Mouse (Mus musculus) myocyte (in vitro differentiated cells): ENCODE data around the gene Iqschfp.

Source experiments
- MYOG ChIP-seq, 3 experiments: IDR thresholded peaks; one replicate each; pipeline ENCODE4 v1.6.1; 2011; ENCODE audit warnings: control low read depth in 2 of 3, low read depth in 2 of 3, mild to moderate bottlenecking in 2 of 3; ENCODE audit not compliant: insufficient read length in 2 of 3, control insufficient read depth in 1 of 3, insufficient read depth in 1 of 3
- POLR2A ChIP-seq: IDR thresholded peaks from one replicate; pipeline ENCODE4 v1.6.1; 2011; ENCODE audit warnings: low read depth, mild to moderate bottlenecking, control low read depth, moderate library complexity; ENCODE audit not compliant: insufficient read length
- USF1 ChIP-seq: IDR thresholded peaks from one replicate; pipeline ENCODE4 v1.6.1; 2011; ENCODE audit warnings: low read depth, mild to moderate bottlenecking, control low read depth, moderate library complexity

DNA sequence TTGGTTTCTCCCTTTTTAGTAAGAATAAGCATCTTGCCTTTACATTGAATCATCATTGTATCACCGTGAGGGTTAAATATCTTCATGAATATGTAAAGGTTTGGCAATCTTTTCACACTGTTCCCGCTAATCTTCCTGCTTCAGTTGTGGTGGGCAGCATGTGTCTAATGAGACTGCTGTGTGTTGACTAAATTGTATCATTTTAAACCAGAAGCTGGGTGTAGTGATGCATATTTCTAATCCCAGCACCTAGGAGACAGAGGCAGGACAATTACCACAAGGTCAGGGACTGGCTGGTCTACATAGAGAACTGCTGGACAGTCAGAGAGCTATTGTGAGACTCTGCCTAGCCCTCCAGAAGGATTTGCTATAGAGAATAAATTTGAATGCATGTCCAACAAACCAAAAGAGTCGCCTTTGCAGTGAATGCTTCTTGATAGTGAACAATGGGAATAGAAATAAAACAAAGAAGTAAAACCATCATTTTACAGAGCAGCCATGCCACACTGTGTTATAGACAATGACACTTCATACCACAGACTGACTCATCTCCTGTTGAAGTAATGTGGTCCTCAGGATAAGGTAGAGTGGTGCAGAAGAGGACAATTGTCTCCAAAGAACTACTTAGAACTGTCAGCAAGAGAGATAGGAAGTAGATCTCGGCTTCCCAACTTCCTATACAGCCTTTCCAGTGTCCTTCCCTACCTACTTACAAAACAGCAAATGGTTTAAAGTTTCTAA, 310.3 kb downstream of the Iqschfp start:
- TF ChIP-seq POLR2A (no peak), USF1 (no peak), MYOG (IDR thresholded peaks at IDR 0.05; ENCODE audit: control insufficient read depth in 1 of 3, insufficient read depth in 1 of 3, insufficient read length in 2 of 3, low read depth in 2 of 3) (no peak)
